Mouse (Mus musculus) lung, postnatal 14 days (tissue): ENCODE results near the gene Tsen34.
"Not testable (repeated sequence)": the region's sequence is repeated elsewhere in the genome, so short reads cannot be mapped to it uniquely, and the experiment has no call there.

Experiments
- DNase-seq: peaks from one replicate; pipeline ENCODE4 v3.0.0; 2021

Tsen34 gene

GRCm38 (mm10) chr7:3691919-3692318 is 744 bp upstream of the Tsen34 start:
- no peak for DNase-seq

- peak; percentile 97 for DNase-seq
Measured at GRCm38 (mm10) chr7:3692987-3693808, 535 bp downstream of the Tsen34 start, which contains the start of gene Mboat7. Mboat7 (minus strand) TSS chr7:3693523.

- no peak for DNase-seq
Measured at GRCm38 (mm10) chr7:3693809-3694075, 1.1 kb downstream of the Tsen34 start.

- DNase-seq, result peak; percentile 73
Measured at GRCm38 (mm10) chr7:3694076-3694948, 1.6 kb downstream of the Tsen34 start.

- DNase-seq, result not testable (repeated sequence)
Measured at GRCm38 (mm10) chr7:3694949-3695305, 2.3 kb downstream of the Tsen34 start.

DNA sequence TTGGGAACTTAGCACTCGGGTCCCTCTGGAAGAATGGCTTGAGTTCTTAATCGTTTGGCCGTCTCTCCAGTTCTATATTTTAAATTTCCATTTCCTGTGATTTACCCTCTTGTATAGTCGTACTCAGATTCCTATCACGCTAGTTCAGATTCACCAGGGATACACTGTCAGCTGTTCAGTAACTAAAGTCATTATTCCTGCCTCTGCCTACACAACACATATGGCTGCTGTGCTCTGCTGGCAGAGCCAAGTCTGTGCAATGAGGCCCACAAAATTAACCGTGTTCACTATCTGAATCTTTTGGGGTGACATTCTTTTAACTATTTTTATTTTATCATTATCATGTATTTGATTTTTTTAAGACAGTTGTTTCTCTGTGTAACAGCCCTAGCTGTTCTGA is 5.8 kb downstream of the Tsen34 start:
- no peak for DNase-seq

GRCm38 (mm10) chr7:3703148-3703878 is 10.7 kb downstream of the Tsen34 start:
- DNase-seq, result no peak

GRCm38 (mm10) chr7:3703879-3704441 is 11.3 kb downstream of the Tsen34 start, which contains the start of gene Rps9:
Rps9 (plus strand) TSS chr7:3703993.
- peak; percentile 97 for DNase-seq

- DNase-seq, result peak; percentile 15
Measured at GRCm38 (mm10) chr7:3704475-3704874, 11.8 kb downstream of the Tsen34 start.

GRCm38 (mm10) chr7:3705461-3705860 is 12.8 kb downstream of the Tsen34 start:
- DNase-seq, result not testable (repeated sequence)

GRCm38 (mm10) chr7:3705911-3706310 is 13.2 kb downstream of the Tsen34 start:
- DNase-seq, result no peak

DNA sequence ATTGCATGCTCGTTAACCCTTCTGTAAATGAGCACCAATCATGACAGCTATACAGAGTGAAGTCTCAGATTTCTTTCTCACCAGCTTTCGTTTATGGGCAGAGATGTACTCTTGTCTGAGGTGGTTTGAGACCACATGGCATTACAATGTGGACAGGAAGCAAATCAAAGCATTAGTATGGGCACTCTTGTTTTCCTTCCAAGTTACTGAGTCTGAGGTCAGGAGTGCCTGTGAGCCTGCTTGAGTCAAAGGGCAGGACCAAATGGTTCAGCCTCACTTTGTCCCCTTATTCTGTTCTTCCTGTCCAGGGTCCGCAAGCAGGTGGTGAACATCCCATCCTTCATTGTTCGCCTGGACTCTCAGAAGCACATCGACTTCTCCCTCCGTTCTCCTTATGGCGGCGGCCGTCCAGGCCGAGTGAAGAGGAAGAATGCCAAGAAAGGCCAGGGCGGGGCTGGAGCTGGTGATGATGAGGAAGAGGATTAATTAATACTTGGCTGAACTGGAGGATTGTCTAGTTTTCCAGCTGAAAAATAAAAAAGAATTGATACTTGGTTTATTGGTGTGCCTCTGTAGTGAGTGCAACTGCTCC is 13.8 kb downstream of the Tsen34 start:
- no peak for DNase-seq

GRCm38 (mm10) chr7:3707027-3707426 is 14.4 kb downstream of the Tsen34 start:
- no peak for DNase-seq

GRCm38 (mm10) chr7:3707568-3708413 is 15.1 kb downstream of the Tsen34 start:
- no peak for DNase-seq

GRCm38 (mm10) chr7:3708447-3708980 is 15.9 kb downstream of the Tsen34 start:
- DNase-seq, result not testable (repeated sequence)

DNA sequence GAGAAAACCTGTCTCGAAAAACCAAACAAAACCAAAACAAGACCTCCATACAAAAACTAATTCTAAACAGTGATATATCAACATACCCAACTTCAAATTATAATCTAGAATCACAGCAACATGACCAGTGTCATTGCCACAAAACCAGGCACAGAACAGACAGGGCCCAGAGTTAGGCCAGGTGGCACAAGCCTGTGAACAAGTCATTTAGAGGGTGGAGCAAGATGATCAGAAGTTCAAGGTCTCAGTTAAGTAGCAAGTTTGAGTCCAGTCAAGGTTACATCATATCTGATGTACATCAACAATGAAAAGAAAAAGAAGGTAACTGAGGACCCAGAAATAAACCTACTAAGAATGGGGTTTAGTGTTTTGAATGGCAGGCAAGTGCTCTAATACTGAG is 16.3 kb downstream of the Tsen34 start:
- no peak for DNase-seq

DNA sequence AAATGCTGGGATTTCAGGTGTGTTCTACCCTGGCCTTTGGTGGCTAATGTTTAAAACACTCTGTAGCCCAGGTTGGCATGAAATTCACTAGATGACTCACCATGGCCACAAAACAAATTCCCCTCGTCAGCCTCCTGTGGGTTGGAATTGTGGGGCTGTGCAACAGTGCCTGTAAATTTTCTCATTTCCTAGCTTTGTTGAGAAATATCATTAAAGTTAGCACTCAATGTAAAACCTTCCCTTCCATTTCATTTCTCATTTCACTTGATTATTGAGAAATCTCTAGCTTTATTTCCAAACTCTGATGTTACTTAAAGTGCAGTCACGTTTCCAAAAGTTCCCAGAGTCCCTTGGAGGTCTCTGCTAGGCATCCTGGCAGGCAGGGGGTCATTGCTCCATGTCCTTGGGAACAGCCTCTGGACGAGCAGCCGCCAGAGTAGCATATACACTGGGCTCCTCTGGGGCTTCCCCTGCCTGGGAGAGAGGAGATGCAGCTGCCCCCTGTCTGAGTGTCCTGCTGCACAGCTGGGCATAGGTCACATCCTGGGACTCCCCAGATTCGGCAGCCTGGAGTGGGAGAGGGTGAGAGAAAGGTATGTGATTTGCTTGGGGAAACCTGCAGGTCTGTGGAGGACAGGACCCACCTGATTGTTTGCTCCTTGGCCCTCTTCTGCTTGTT is 19.7 kb downstream of the Tsen34 start:
- DNase-seq, result no peak

DNA sequence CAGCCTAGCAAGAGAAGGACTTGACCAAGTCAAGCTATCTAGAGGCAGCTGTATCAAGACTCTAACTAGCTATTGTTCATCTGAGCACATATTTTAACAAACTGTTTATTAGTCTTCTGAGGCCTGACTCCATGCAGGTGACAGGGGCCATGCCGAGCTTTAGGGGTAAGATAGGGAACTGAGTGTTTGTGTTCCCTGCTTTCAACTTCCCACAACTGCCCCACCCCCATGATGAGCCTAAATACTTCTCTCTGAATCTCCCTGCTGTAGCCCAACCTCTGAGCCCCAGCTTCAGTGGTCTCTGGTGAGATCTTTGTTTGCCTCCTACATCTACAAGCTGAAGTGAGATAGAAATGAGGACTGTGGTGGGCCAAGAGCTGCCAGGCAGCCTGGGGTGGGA is 22.6 kb downstream of the Tsen34 start:
- no peak for DNase-seq

GRCm38 (mm10) chr7:3720268-3720667 is 27.6 kb downstream of the Tsen34 start, which contains the start of gene Pirb:
Pirb (minus strand) TSS chr7:3720391.
- DNase-seq, result not testable (repeated sequence)

GRCm38 (mm10) chr7:3725459-3725858 is 32.8 kb downstream of the Tsen34 start:
- not testable (repeated sequence) for DNase-seq

DNA sequence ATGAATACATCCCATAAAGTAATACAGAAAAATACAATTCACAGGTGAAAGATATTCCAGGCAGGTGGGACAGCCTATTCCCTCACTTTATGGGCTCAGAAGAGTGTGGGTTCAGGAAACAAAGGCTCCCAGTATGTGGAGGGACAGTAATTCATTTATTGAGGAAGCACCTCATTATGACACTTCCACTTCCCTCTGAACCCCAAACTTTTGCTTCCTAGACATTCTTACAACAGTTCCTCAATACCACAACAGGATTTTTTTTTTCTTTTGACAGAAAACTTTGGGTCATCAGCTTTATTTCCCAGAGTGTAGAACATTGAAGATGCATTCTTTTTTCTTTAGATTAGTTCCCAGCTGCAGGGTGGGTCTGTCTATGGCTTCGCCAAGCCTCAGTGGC is 40.0 kb downstream of the Tsen34 start:
- DNase-seq, result not testable (repeated sequence)
